Comparison of ENCODE assay signal across 23 mouse cellular contexts in the genomic region with DNA sequence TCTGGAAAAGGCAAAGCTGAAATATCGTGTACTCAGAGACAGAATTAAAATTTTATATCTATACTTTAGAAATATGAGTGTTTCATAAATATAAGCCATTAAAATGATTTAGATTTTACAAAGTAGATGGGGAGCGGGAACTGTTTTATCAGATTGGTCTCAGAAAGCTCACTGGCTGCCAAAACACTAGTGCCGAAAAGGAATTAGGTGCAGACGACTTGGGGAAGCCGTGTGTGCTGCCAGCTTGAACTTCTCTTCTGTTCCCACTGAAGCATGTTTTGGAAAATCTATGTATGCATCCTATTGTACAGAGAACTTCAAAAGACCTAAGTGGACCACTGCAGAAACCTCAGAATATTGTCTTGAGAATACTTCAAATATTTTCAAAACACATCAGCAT. TPM values are rescaled to one million over a fixed set of nuclear protein-coding genes. Genes with fewer than 3 reads are reported as not detected.
DNase-seq lines count a peak whose midpoint lies in the region; ATAC-seq and TF ChIP-seq lines count a peak whose summit lies in the region.
"Had no signal": no experiment of that assay in that cellular context is flagged by ENCODE, and none has a peak within 500 bp of the region (broad histone marks: within the 10 kb centered on the region; RNA-seq: fewer than 3 reads in every experiment).

No protein-coding gene starts in this region.

- H3K27me3 ChIP-seq in embryonic facial prominence, embryonic 14.5 days (replicated peaks; ENCODE audit: control insufficient read depth, insufficient read depth, low read length) = no peaks in the 10 kb centered on the region
- no peaks in the 10 kb centered on the region for H3K27me3 ChIP-seq in embryonic facial prominence, embryonic 10.5 days (replicated peaks; ENCODE audit: low read depth, poor library complexity, severe bottlenecking)
- no peaks in the 10 kb centered on the region for H3K27me3 ChIP-seq in heart, embryonic 10.5 days (ENCODE audit: insufficient read depth, poor library complexity, severe bottlenecking)
- no peaks in the 10 kb centered on the region for H3K27me3 ChIP-seq in lung, embryonic 14.5 days (ENCODE audit: insufficient read depth, low read length)
- H3K27me3 ChIP-seq in lung, embryonic 16.5 days (ENCODE audit: control insufficient read depth, insufficient read depth, low read depth, low read length) = no peaks in the 10 kb centered on the region
- H3K27me3 ChIP-seq: CH12.LX had no signal

- no peaks in the 10 kb centered on the region for H3K9me3 ChIP-seq in embryonic facial prominence, embryonic 14.5 days (ENCODE audit: control insufficient read depth, low read length)
- no peaks in the 10 kb centered on the region for H3K9me3 ChIP-seq in embryonic facial prominence, embryonic 10.5 days
- no peaks in the 10 kb centered on the region for H3K9me3 ChIP-seq in heart, embryonic 10.5 days
- no peaks in the 10 kb centered on the region; the same call in 1 of the 2 replicates for H3K9me3 ChIP-seq in lung, embryonic 14.5 days (ENCODE audit: low read depth, low read length)
- no peaks in the 10 kb centered on the region for H3K9me3 ChIP-seq in lung, embryonic 16.5 days (ENCODE audit: control insufficient read depth, low read length)
- H3K9me3 ChIP-seq: G1E had no signal

- H3K9ac ChIP-seq in embryonic facial prominence, embryonic 14.5 days (ENCODE audit: low read depth, low read length) = no peak overlapping the region
- no peak overlapping the region for H3K9ac ChIP-seq in lung, embryonic 14.5 days
- H3K9ac ChIP-seq in lung, embryonic 16.5 days (ENCODE audit: low read length) = no peak overlapping the region

- no peak for ATAC-seq in embryonic facial prominence, embryonic 14.5 days (ENCODE audit: low read depth)
- no peak for ATAC-seq in lung, embryonic 14.5 days (ENCODE audit: insufficient read depth)
- peak; percentile 41; the same call in 1 of the 2 replicates for ATAC-seq in lung, embryonic 16.5 days (ENCODE audit: low read depth)
- ATAC-seq: activated CD4-positive, CD25-positive, alpha-beta regulatory T cell, adult 4 months; CD4-positive, CD25-positive, alpha-beta regulatory T cell, adult 4 months; Patski had no signal

- H3K4me3 ChIP-seq in embryonic facial prominence, embryonic 14.5 days (ENCODE audit: low read depth, low read length) = no peak overlapping the region
- no peak overlapping the region for H3K4me3 ChIP-seq in embryonic facial prominence, embryonic 10.5 days
- no peak overlapping the region for H3K4me3 ChIP-seq in heart, embryonic 10.5 days
- H3K4me3 ChIP-seq in lung, embryonic 14.5 days (ENCODE audit: low read depth, low read length) = no peak overlapping the region
- no peak overlapping the region for H3K4me3 ChIP-seq in lung, embryonic 16.5 days (ENCODE audit: low read length)

- no peaks in the 10 kb centered on the region for H3K36me3 ChIP-seq in embryonic facial prominence, embryonic 14.5 days (ENCODE audit: control insufficient read depth, insufficient read depth, low read length)
- no peaks in the 10 kb centered on the region for H3K36me3 ChIP-seq in embryonic facial prominence, embryonic 10.5 days (replicated peaks)
- H3K36me3 ChIP-seq in heart, embryonic 10.5 days = no peaks in the 10 kb centered on the region
- H3K36me3 ChIP-seq in lung, embryonic 14.5 days (ENCODE audit: insufficient read depth) = no peaks in the 10 kb centered on the region
- H3K36me3 ChIP-seq in lung, embryonic 16.5 days (ENCODE audit: control insufficient read depth, insufficient read depth, low read length) = no peaks in the 10 kb centered on the region
- H3K36me3 ChIP-seq: G1E had no signal

- H3K4me1 ChIP-seq in embryonic facial prominence, embryonic 14.5 days (ENCODE audit: control insufficient read depth, insufficient read depth, low read length) = peaks cover 4% of the 10 kb centered on the region; the same call in 1 of the 2 replicates
- peaks cover 24% of the 10 kb centered on the region for H3K4me1 ChIP-seq in embryonic facial prominence, embryonic 10.5 days
- H3K4me1 ChIP-seq in heart, embryonic 10.5 days = no peaks in the 10 kb centered on the region
- no peaks in the 10 kb centered on the region for H3K4me1 ChIP-seq in lung, embryonic 14.5 days (ENCODE audit: insufficient read depth)
- no peaks in the 10 kb centered on the region for H3K4me1 ChIP-seq in lung, embryonic 16.5 days (replicated peaks; ENCODE audit: control insufficient read depth, insufficient read depth, low read length)

- WGBS in embryonic facial prominence, embryonic 14.5 days = 50% methylated on average over 5 of the region's 5 CpGs
- 86% methylated on average over 5 of the region's 5 CpGs for WGBS in embryonic facial prominence, embryonic 10.5 days
- WGBS in heart, embryonic 10.5 days = 78% methylated on average over 5 of the region's 5 CpGs
- 38% methylated on average over 5 of the region's 5 CpGs for WGBS in lung, embryonic 14.5 days
- 40% methylated on average over 5 of the region's 5 CpGs for WGBS in lung, embryonic 16.5 days

- TF ChIP-seq CTCF in lung, embryonic 14.5 days (IDR thresholded peaks at IDR 0.05; ENCODE audit: low read depth) = no peak

- H3K27ac ChIP-seq in embryonic facial prominence, embryonic 14.5 days (replicated peaks; ENCODE audit: low read depth, low read length) = no peak overlapping the region
- H3K27ac ChIP-seq in embryonic facial prominence, embryonic 10.5 days (replicated peaks) = no peak overlapping the region
- no peak overlapping the region for H3K27ac ChIP-seq in heart, embryonic 10.5 days
- no peak overlapping the region for H3K27ac ChIP-seq in lung, embryonic 14.5 days (ENCODE audit: low read depth)
- no peak overlapping the region for H3K27ac ChIP-seq in lung, embryonic 16.5 days (ENCODE audit: low read length)

- DNase-seq in embryonic facial prominence, embryonic 14.5 days (ENCODE audit: low spot score) = peak; percentile 30
- no peak for DNase-seq in embryonic facial prominence, embryonic 10.5 days (ENCODE audit: low spot score)
- DNase-seq in heart, adult 11 months = peak; percentile 52
- DNase-seq in heart, embryonic 10.5 days (ENCODE audit: low spot score) = no peak
- peak; percentile 72 for DNase-seq in lung, embryonic 14.5 days
- DNase-seq in lung, postnatal 4 days = no peak
- DNase-seq in lung, postnatal 25 days (ENCODE audit: low spot score) = no peak
- DNase-seq: adrenal gland, adult 2 months; adrenal gland, adult 8-10 months; adrenal gland, postnatal 10 days; adrenal gland, postnatal 14 days; adrenal gland, postnatal 25 days; adrenal gland, postnatal 36 days; B cell, adult 2 months; cerebellum, adult 11 months; cerebellum, adult 11-12 months had no signal

- H3K4me2 ChIP-seq in embryonic facial prominence, embryonic 14.5 days (ENCODE audit: low read depth, low read length) = no peak overlapping the region
- H3K4me2 ChIP-seq in lung, embryonic 14.5 days = no peak overlapping the region
- H3K4me2 ChIP-seq in lung, embryonic 16.5 days (ENCODE audit: low read depth, low read length) = no peak overlapping the region

RNA-seq across cellular contexts. Expression of gene Mtx2, which starts 17.2 kb away (rescaled TPM):
- 121 and 140 TPM in 2 replicates for polyA plus RNA-seq in embryonic facial prominence, embryonic 14.5 days (2014; fragmentation: Nextera tagmentation; extraction: Ambion mirVana)
- polyA plus RNA-seq in embryonic facial prominence, embryonic 10.5 days (2016; fragmentation: Nextera tagmentation; extraction: Ambion mirVana) = 112 and 113 TPM in 2 replicates
- 141 and 146 TPM in 2 replicates for polyA plus RNA-seq in heart, embryonic 10.5 days (2016; fragmentation: Nextera tagmentation; extraction: Ambion mirVana)
- polyA plus RNA-seq in lung, embryonic 14.5 days (2014; fragmentation: Nextera tagmentation; extraction: Ambion mirVana) = 122 and 125 TPM in 2 replicates
- 90.9 and 107 TPM in 2 replicates for polyA plus RNA-seq in lung, embryonic 16.5 days (2015; fragmentation: Nextera tagmentation; extraction: Ambion mirVana)

RNA-seq across cellular contexts. Expression of gene Hoxd1, which starts 45.7 kb away (rescaled TPM):
- 3.9 and 4.7 TPM in 2 replicates for polyA plus RNA-seq in embryonic facial prominence, embryonic 14.5 days (2014; fragmentation: Nextera tagmentation; extraction: Ambion mirVana)
- polyA plus RNA-seq in embryonic facial prominence, embryonic 10.5 days (2016; fragmentation: Nextera tagmentation; extraction: Ambion mirVana) = 0.20 and 0.39 TPM in 2 replicates
- 0.22 and 0.49 TPM in 2 replicates for polyA plus RNA-seq in heart, embryonic 10.5 days (2016; fragmentation: Nextera tagmentation; extraction: Ambion mirVana)
- 0.09 TPM in 1 of 2 replicates, not detected in the other for polyA plus RNA-seq in lung, embryonic 14.5 days (2014; fragmentation: Nextera tagmentation; extraction: Ambion mirVana)
- not detected in 2 replicates for polyA plus RNA-seq in lung, embryonic 16.5 days (2015; fragmentation: Nextera tagmentation; extraction: Ambion mirVana)
- polyA plus RNA-seq: activated CD4-positive, CD25-positive, alpha-beta regulatory T cell, adult 4 months; adrenal gland, adult 2 months; C2C12; CD4-positive, CD25-positive, alpha-beta regulatory T cell, adult 4 months; G1E; Patski had no signal

Comparison
In these comparisons a context has a peak if more than half of its experiments do, and no peak if none do; other contexts are left out.
1. DNase-seq: peak in embryonic facial prominence, embryonic 14.5 days (single experiment), heart, adult 11 months (single experiment) and lung, embryonic 14.5 days (single experiment); none in embryonic facial prominence, embryonic 10.5 days (single experiment), heart, embryonic 10.5 days (single experiment), lung, postnatal 4 days (0 of 2) and lung, postnatal 25 days (single experiment).